Mouse (Mus musculus) lung, adult 2 months (tissue): ENCODE results near the gene Arl11.

Source experiments
- CTCF ChIP-seq: fragments of 200-500 bp; IDR thresholded peaks from 2 replicates; pipeline ENCODE4 v1.5.1; 2011; ENCODE audit warnings: mild to moderate bottlenecking, low read length, control low read depth; ENCODE audit not compliant: insufficient read depth
- POLR2A ChIP-seq: fragments of 200-500 bp; IDR thresholded peaks from 2 replicates; pipeline ENCODE4 v1.6.1; 2011; ENCODE audit warnings: low read depth, mild to moderate bottlenecking, control low read depth, low read length, borderline replicate concordance; ENCODE audit errors: extremely low read depth

GRCm38 (mm10) chr14:61349876-61350275 lies 40.3 kb downstream of the Arl11 start:
- TF ChIP-seq CTCF, result no peak
- TF ChIP-seq POLR2A, result no peak
